Mouse (Mus musculus) midbrain, embryonic 15.5 days (tissue): Measurements from ENCODE around the gene Pbsn. TPM values are rescaled to one million over a fixed set of nuclear protein-coding genes. Genes with fewer than 3 reads are reported as not detected.
A peak's percentile ranks its signal among the peaks of the same experiment; 100 is the strongest.
"Not testable (repeated sequence)": the region's sequence is repeated elsewhere in the genome, so short reads cannot be mapped to it uniquely, and the experiment has no call there.

Experiments used
- ATAC-seq: fragments of 200-750 bp; cut with Nextera tagmentation; replicated peaks from 2 replicates; pipeline ENCODE4 v1.8.0; 2017; ENCODE audit warnings: moderate TSS enrichment
- H3K27ac ChIP-seq: fragments of 300-500 bp; sonication (generic); 2 replicates; pipeline ENCODE4 v1.5.1; 2015; ENCODE audit warnings: mild to moderate bottlenecking, inconsistent platforms
- H3K27me3 ChIP-seq: fragments of 300-500 bp; sonication (generic); replicated peaks from 2 replicates; pipeline ENCODE4 v1.6.1; 2015; ENCODE audit warnings: inconsistent platforms
- H3K36me3 ChIP-seq: fragments of 300-500 bp; sonication (generic); replicated peaks from 2 replicates; pipeline ENCODE4 v1.6.1; 2015; ENCODE audit warnings: inconsistent platforms
- H3K4me1 ChIP-seq: fragments of 300-500 bp; sonication (generic); 2 replicates; pipeline ENCODE4 v1.6.1; 2015; ENCODE audit warnings: inconsistent platforms
- H3K4me2 ChIP-seq: fragments of 300-500 bp; sonication (generic); 2 replicates; pipeline ENCODE4 v1.6.1; 2015; ENCODE audit warnings: inconsistent platforms, mild to moderate bottlenecking, moderate library complexity
- H3K4me3 ChIP-seq: fragments of 300-500 bp; sonication (generic); 2 replicates; pipeline ENCODE4 v1.5.1; 2015; ENCODE audit warnings: mild to moderate bottlenecking, inconsistent platforms
- H3K9ac ChIP-seq: fragments of 300-500 bp; sonication (generic); 2 replicates; pipeline ENCODE4 v1.6.1; 2015; ENCODE audit warnings: mild to moderate bottlenecking, inconsistent platforms
- H3K9me3 ChIP-seq: fragments of 300-500 bp; sonication (generic); 2 replicates; pipeline ENCODE4 v1.6.1; 2016; ENCODE audit warnings: inconsistent platforms
- WGBS: fragments of 180-500 bp; shearing (Covaris S2); methylation state at CpG from one replicate; pipeline ENCODE4 v1.1.7; 2015; ENCODE audit warnings: mixed read lengths; 5-methylcytosine and 5-hydroxymethylcytosine counted together
- polyA plus RNA-seq: library from polyadenylated mRNA; unstranded; fragments of >200 nt; fragmentation: Nextera tagmentation; extraction: Ambion mirVana; gene quantifications from 2 replicates; pipeline ENCODE4 v1.2.1, GENCODE M21; 2015

Pbsn gene
- not detected in 2 replicates for polyA plus RNA-seq

GRCm38 (mm10) chrX:77853523-77853922 is at the start of gene Pbsn:
Gene Pbsn, minus strand, starts transcription at chrX:77853623.
- WGBS, result 83% methylated on average over 1 of the region's 1 CpGs
- no peak within 1 kb of the TSS for H3K4me2 ChIP-seq
- ATAC-seq, result no peak
- H3K36me3 ChIP-seq, result no peaks in the 10 kb centered on the region
- H3K4me1 ChIP-seq, result no peaks in the 10 kb centered on the region
- no peak within 1 kb of the TSS for H3K4me3 ChIP-seq
- H3K9me3 ChIP-seq, result no peaks in the 10 kb centered on the region
- H3K9ac ChIP-seq, result no peak within 1 kb of the TSS
- H3K27ac ChIP-seq, result no peak within 1 kb of the TSS
- no peaks in the 10 kb centered on the region for H3K27me3 ChIP-seq

- H3K4me2 ChIP-seq, H3K36me3 ChIP-seq, H3K4me3 ChIP-seq, H3K27ac ChIP-seq, H3K27me3 ChIP-seq, H3K4me1 ChIP-seq, ATAC-seq, H3K9me3 ChIP-seq, H3K9ac ChIP-seq: not testable (repeated sequence)
- WGBS, result 49% methylated on average over 2 of the region's 4 CpGs
Measured at GRCm38 (mm10) chrX:77880033-77880432, 26.6 kb upstream of the Pbsn start.

GRCm38 (mm10) chrX:77864458-77864857 is 11.0 kb upstream of the Pbsn start, which contains the start of gene Gm14744:
Gene Gm14744, plus strand, starts transcription at chrX:77864758.
- not testable (repeated sequence) for H3K27me3 ChIP-seq, H3K4me3 ChIP-seq, ATAC-seq, H3K27ac ChIP-seq, H3K4me2 ChIP-seq, H3K9me3 ChIP-seq, H3K36me3 ChIP-seq, H3K9ac ChIP-seq, H3K4me1 ChIP-seq
- 87% methylated on average over 2 of the region's 2 CpGs for WGBS

- no peak overlapping the region for H3K27ac ChIP-seq
- H3K36me3 ChIP-seq, result no peaks in the 10 kb centered on the region
- H3K9me3 ChIP-seq, result no peaks in the 10 kb centered on the region
- no peak for ATAC-seq
- WGBS, result 53% methylated on average over 6 of the region's 6 CpGs
- H3K4me1 ChIP-seq, result no peaks in the 10 kb centered on the region
- no peaks in the 10 kb centered on the region for H3K27me3 ChIP-seq
- no peak overlapping the region for H3K4me2 ChIP-seq
- no peak overlapping the region for H3K4me3 ChIP-seq
- H3K9ac ChIP-seq, result no peak overlapping the region
Measured at GRCm38 (mm10) chrX:77812031-77812430, 41.4 kb downstream of the Pbsn start.

- H3K4me1 ChIP-seq, result no peaks in the 10 kb centered on the region
- no peaks in the 10 kb centered on the region for H3K27me3 ChIP-seq
- H3K4me3 ChIP-seq, result peak overlapping the region; percentile 41
- H3K36me3 ChIP-seq, result no peaks in the 10 kb centered on the region
- WGBS, result 23% methylated on average over 17 of the region's 17 CpGs
- H3K9me3 ChIP-seq, result no peaks in the 10 kb centered on the region
- H3K27ac ChIP-seq, result peak overlapping the region; percentile 74
- H3K9ac ChIP-seq, result no peak overlapping the region
- H3K4me2 ChIP-seq, result peak overlapping the region; percentile 42
- ATAC-seq, result peak; percentile 95
Measured at GRCm38 (mm10) chrX:77810608-77811206, 42.7 kb downstream of the Pbsn start.

GRCm38 (mm10) chrX:77808602-77809001 is 44.8 kb downstream of the Pbsn start:
- WGBS, result 20% methylated on average over 2 of the region's 2 CpGs
- Histone ChIP-seq H3K9ac (no peak overlapping the region), H3K4me3 (no peak overlapping the region), H3K27ac (no peak overlapping the region), H3K36me3 (no peaks in the 10 kb centered on the region), H3K4me2 (no peak overlapping the region), H3K27me3 (no peaks in the 10 kb centered on the region), H3K4me1 (no peaks in the 10 kb centered on the region), H3K9me3 (no peaks in the 10 kb centered on the region)
- ATAC-seq, result no peak

GRCm38 (mm10) chrX:77802293-77802692 is 51.1 kb downstream of the Pbsn start:
- H3K4me2 ChIP-seq, result no peak overlapping the region
- no peak overlapping the region for H3K27ac ChIP-seq
- no peaks in the 10 kb centered on the region for H3K27me3 ChIP-seq
- no peak overlapping the region for H3K4me3 ChIP-seq
- no peak overlapping the region for H3K9ac ChIP-seq
- H3K9me3 ChIP-seq, result no peaks in the 10 kb centered on the region
- 79% methylated on average over 2 of the region's 2 CpGs for WGBS
- no peak for ATAC-seq
- H3K4me1 ChIP-seq, result no peaks in the 10 kb centered on the region
- H3K36me3 ChIP-seq, result no peaks in the 10 kb centered on the region

- Histone ChIP-seq H3K9me3 (no peaks in the 10 kb centered on the region), H3K27ac (no peak overlapping the region), H3K4me2 (no peak overlapping the region), H3K36me3 (no peaks in the 10 kb centered on the region), H3K4me3 (no peak overlapping the region), H3K4me1 (no peaks in the 10 kb centered on the region), H3K9ac (no peak overlapping the region), H3K27me3 (no peaks in the 10 kb centered on the region)
- 81% methylated on average over 1 of the region's 1 CpGs for WGBS
- ATAC-seq, result no peak
Measured at GRCm38 (mm10) chrX:77801543-77801942, 51.9 kb downstream of the Pbsn start.

- ATAC-seq, result no peak
- Histone ChIP-seq H3K4me3 (no peak overlapping the region), H3K9me3 (no peaks in the 10 kb centered on the region), H3K36me3 (no peaks in the 10 kb centered on the region), H3K27me3 (no peaks in the 10 kb centered on the region), H3K4me1 (no peaks in the 10 kb centered on the region), H3K9ac (no peak overlapping the region), H3K27ac (no peak overlapping the region), H3K4me2 (no peak overlapping the region)
- 79% methylated on average over 3 of the region's 3 CpGs for WGBS
Measured at GRCm38 (mm10) chrX:77799554-77799953, 53.9 kb downstream of the Pbsn start.

- Histone ChIP-seq H3K4me3 (no peak overlapping the region), H3K27me3 (no peaks in the 10 kb centered on the region), H3K4me1 (peaks cover 10% of the 10 kb centered on the region; the same call in 1 of the 2 replicates), H3K9me3 (no peaks in the 10 kb centered on the region), H3K27ac (no peak overlapping the region), H3K9ac (no peak overlapping the region), H3K36me3 (no peaks in the 10 kb centered on the region), H3K4me2 (no peak overlapping the region)
- ATAC-seq, result no peak
Measured at GRCm38 (mm10) chrX:77797801-77798200, 55.6 kb downstream of the Pbsn start.

- Histone ChIP-seq H3K27me3 (no peaks in the 10 kb centered on the region), H3K9me3 (no peaks in the 10 kb centered on the region), H3K36me3 (no peaks in the 10 kb centered on the region), H3K4me3 (peak overlapping the region; percentile 67), H3K4me2 (peak overlapping the region; percentile 72), H3K4me1 (peaks cover 12% of the 10 kb centered on the region; the same call in 1 of the 2 replicates), H3K27ac (peak overlapping the region; percentile 85), H3K9ac (no peak overlapping the region)
- no peak for ATAC-seq
- WGBS, result 76% methylated on average over 1 of the region's 1 CpGs
Measured at GRCm38 (mm10) chrX:77796916-77797315, 56.5 kb downstream of the Pbsn start.

- peaks cover 12% of the 10 kb centered on the region; the same call in 1 of the 2 replicates for H3K4me1 ChIP-seq
- H3K4me2 ChIP-seq, result peak within 1 kb of the TSS; percentile 72
- peak; percentile 89 for ATAC-seq
- no peaks in the 10 kb centered on the region for H3K27me3 ChIP-seq
- WGBS, result 28% methylated on average over 19 of the region's 19 CpGs
- H3K9me3 ChIP-seq, result no peaks in the 10 kb centered on the region
- peak within 1 kb of the TSS; percentile 85 for H3K27ac ChIP-seq
- no peaks in the 10 kb centered on the region for H3K36me3 ChIP-seq
- peak within 1 kb of the TSS; percentile 67 for H3K4me3 ChIP-seq
- H3K9ac ChIP-seq, result peak within 1 kb of the TSS; percentile 61
Measured at GRCm38 (mm10) chrX:77796238-77796835, 57.1 kb downstream of the Pbsn start, which contains the start of gene Prkx. Gene Prkx, minus strand, starts transcription at chrX:77796278.

GRCm38 (mm10) chrX:77795858-77796174 is 57.6 kb downstream of the Pbsn start:
- H3K36me3 ChIP-seq, result no peaks in the 10 kb centered on the region
- H3K4me1 ChIP-seq, result peaks cover 12% of the 10 kb centered on the region; the same call in 1 of the 2 replicates
- H3K27me3 ChIP-seq, result no peaks in the 10 kb centered on the region
- peak overlapping the region; percentile 58 for H3K9ac ChIP-seq
- ATAC-seq, result peak; percentile 98
- peak overlapping the region; percentile 85 for H3K27ac ChIP-seq
- WGBS, result 8% methylated on average over 30 of the region's 30 CpGs
- no peaks in the 10 kb centered on the region for H3K9me3 ChIP-seq
- peak overlapping the region; percentile 67 for H3K4me3 ChIP-seq
- peak overlapping the region; percentile 72 for H3K4me2 ChIP-seq
